Mouse (Mus musculus) heart, adult 11 months (tissue): ENCODE data around the gene Zfpm1.
"Not testable (repeated sequence)": the region's sequence is repeated elsewhere in the genome, so short reads cannot be mapped to it uniquely, and the experiment has no call there.

ENCODE experiments used
- DNase-seq: peaks from one replicate; pipeline ENCODE4 v3.0.0; 2022

Gene Zfpm1

DNA sequence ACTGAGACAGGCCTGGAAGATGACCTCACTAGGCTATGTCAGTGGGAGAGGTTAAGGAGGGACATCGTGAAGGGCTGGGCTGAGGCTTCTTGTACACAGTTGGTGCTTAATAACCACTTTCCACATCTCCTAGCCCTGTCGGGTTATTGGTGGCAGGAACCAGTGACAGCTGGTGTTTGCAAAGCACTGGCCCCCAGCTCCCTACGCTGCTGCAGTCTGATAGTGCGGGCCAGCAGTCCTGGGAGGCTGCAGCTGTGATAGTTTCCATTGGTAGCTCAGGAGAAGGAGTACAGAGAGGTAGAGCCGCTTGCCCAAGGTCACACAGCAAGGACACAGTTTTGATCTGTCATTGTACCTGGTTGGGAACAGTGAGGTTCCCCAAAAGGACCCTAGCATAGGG is 19.9 kb downstream of the Zfpm1 start:
- DNase-seq = no peak

DNA sequence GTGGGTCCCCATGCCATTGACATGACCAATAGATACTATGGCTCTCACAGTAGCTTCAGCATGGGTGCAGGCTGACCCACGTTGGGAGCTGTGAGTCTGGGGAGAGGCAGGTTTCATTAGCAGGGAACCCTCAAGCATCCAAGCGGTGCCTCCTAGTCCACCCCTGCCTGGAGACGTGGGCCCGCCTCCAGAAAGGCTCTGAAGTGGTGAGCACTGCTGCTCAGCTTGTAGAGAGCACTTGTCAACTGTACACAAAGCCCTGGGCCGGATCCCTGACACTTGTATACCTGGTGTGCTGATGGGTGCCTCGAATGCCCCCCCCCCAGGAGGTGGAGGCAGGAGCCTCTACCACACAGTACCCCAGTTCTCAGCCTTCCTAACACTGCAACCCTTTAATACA is 21.5 kb downstream of the Zfpm1 start:
- no peak for DNase-seq

DNA sequence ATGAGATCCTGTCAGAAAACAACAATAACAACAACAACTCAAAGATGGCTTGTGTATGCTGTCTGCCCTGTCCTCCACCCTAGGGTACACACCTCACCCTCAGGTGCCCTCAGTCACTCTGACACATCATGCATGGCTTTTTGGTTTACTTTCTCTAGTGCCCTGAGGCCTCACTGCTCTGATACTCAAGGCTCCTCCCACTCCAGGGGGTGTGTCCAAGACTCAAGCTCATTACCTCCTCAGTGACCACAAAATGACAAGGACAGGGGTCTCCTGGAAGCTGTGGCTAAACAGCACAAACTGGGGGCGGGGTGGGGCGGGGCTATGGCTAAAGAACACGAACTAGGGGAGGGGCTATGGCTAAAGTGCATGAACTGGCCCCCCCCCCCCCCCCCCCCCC is 22.1 kb downstream of the Zfpm1 start:
- no peak for DNase-seq

DNA sequence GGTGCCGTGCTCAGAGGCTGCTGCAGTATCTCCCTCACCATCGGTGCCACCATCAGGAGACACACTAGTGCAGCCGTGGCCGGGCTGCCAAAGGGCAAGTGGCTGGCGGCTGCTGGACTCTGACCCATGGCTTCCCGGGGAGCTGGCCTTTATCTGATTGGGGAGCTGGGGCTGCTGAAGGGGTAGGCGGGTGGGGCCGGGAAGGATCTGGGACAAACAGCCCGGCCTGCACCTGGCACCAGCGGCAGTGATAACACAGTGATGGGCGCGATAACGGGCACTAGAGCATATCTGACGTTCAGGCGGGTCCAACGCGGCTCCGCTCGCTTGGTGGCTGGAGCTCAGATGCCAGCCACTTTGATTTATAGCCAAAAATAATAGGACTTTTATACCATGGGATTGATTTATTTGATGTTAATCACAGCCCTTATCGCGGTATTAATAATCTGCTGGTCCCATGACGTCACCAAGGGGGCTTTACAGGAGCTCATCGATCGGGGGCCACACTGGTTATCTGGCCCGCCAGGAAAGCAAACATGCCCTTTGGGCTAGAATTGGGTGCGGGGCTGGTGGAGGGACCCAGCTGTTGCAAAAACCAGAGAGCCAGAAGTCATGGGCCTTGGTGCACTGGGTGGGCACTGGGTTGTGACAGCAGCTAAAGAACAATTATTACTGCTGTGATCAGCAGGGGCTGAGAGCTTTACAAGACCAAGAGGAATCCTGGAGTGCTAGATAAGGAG is 24.9 kb downstream of the Zfpm1 start:
- DNase-seq = no peak

DNA sequence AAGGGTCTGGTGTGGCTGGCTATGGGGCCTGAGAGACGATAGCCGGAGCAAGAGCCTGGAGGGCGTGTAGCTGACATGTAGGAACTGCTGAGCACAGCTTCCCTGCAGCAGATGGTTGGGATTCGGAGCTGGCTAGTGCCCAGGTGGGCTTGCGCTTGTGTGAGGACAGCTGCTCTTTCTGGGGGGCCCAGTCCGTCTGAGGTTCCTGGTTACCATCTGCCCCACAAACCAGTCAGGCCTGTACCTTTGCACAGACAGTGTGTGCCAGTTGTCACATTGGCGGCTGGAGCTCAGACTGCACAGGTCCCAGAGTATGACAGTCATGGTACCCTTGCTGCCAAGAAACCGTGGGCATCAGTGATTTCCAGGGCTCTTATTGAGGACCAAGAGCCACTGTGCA is 25.9 kb downstream of the Zfpm1 start:
- DNase-seq = no peak

DNA sequence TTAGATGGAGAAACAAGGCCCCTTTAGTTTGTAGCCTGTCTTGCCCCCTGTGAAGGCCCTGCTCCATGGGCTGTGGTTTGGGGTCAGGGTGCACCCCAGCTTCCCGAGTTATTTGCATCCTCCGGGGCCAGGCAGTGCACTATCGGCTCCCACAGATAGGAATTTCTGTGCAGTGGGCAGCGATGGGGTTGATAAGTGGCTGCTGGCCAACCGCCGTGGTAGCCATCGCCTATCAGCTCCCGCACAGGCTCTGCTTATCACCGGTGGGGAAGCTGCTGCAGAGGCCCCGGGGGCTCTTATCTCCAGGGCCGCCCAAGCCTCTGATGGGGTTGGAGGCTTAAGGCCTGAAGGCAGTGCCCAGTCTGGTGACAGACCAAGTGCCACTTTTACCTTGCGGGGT is 27.3 kb downstream of the Zfpm1 start:
- no peak for DNase-seq

DNA sequence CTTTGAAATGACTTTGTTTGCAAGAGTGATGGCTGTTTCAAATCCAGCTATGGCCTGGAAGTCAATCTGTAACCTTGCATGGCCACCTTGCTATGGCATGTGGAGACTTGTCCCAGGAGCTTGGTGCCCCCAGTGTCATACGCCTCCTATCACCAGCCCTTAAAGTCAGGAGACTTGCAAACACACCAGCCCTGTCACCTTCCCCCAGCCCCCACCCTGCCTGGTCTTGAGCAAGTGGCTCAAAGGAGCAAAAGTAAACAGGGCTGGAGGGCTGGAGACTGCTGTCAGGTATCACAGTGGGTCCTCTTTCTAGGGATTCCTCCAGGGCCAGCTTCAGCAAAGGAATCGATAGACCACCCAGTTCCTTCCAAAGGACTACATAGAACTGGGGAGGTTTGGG is 29.2 kb downstream of the Zfpm1 start:
- DNase-seq = no peak

GRCm38 (mm10) chr8:122312553-122312952 is 30.6 kb downstream of the Zfpm1 start:
- peak; percentile 95 for DNase-seq

GRCm38 (mm10) chr8:122313310-122313709 is 31.4 kb downstream of the Zfpm1 start:
- no peak for DNase-seq

DNA sequence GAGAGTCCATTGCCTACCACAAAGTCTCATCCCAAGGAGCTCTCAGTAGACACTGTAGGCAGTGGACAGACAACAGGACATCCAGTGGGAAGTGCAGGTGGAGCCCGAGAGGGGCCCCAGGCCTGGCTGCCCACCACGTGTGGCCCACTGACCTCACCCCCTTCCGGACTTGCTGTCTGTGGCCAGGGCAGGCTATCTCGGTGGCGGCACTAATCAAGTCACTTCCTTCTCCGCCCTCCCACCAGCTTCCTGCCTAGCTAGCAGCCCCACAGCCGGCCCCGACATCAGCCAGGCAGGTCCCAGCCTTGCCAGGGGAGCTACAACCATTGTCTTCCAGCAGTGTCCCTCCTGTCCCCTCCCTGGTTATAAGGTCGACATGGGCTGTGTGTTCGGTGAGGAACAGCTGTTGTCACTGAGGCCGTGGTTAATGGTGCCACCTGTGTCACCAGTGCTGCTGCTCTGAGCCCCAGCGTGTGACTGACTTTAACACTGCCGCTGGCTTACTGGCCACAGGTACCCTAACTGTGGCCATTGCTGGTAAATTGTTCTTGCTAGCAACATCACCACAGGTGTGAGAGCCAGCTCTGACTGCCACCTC is 33.1 kb downstream of the Zfpm1 start:
- peak; percentile 98 for DNase-seq

DNA sequence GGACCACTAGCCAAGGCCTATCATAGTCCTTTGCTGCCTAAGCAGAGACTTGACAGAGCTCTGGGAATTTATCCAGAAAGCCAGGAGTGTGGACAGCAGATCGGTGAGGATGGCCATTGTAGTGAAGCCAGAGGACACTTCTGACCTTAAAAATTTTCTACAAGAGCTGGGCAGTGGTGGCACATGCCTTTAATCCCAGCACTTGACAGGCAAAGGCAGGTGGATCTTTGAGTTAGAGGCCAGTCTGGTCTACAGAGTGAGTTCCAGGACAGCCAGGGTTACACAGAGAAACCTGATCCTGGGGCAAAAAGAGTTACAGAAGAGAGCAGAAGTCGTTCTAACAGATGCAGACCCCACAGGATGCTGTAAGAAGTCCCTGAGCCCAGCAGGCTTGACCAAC is 34.5 kb downstream of the Zfpm1 start:
- DNase-seq = no peak

DNA sequence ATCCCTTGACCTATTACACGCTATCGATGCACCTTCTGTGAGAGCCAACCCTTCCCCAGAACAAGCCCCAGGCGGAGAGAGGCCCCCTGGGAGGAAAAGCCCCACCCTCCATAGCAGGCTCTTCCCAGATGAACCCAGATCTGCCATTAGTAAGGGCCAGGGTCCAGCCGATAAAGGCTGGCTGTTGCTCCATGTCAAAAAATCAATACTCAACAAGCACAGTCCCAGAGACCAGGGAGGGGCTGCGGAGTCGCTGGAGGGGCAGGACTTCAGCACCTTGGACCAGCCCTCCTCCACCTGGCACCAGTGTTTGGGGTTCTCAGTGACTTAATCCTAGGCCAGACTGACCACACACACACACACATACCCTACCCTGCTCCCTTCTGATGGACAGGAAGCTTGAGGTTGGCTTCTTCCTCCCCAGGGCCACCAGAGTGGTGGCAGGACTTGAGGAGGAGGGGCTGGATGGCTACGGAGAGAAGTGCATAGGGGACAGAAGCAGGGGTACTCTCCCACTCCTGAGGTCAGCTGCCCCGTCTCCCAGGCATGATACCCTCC is 36.1 kb downstream of the Zfpm1 start:
- no peak for DNase-seq

DNA sequence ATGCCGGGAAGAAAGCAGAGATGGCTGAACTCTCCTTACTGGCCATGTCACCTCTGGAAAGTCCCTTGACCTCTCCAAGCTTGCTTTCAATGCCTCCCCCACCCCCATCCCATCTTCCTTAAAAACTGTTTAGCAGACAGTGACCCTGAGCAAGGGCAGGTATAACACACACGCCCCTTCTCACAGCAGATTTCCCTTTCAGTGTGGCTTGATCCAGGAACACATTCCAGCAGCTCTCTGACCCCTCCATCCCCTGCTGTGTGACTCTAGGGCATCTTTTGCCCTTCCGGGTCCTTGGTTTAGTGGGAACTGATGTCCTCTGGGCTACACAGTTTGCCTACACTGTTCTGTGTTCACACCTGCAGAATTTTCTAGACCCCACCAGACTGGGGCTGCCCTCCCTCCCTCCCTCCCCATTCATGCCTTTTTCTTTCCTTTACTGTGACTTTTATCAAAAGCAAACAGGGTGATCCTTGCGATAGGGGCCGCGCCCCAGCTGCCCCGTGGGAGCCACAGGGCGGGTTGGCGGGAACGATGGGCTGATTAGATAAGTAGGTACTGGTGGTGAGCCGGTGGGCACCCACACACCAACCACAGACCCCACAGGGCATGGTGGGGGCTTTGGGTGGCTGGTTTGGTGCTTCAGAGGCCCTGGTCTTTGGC is 37.2 kb downstream of the Zfpm1 start:
- no peak for DNase-seq

- no peak for DNase-seq
These were observed 37.8 kb downstream of the Zfpm1 start for GRCm38 (mm10) chr8:122319708-122320075.

- DNase-seq = no peak
These were observed 38.6 kb downstream of the Zfpm1 start for GRCm38 (mm10) chr8:122320541-122320940.

DNA sequence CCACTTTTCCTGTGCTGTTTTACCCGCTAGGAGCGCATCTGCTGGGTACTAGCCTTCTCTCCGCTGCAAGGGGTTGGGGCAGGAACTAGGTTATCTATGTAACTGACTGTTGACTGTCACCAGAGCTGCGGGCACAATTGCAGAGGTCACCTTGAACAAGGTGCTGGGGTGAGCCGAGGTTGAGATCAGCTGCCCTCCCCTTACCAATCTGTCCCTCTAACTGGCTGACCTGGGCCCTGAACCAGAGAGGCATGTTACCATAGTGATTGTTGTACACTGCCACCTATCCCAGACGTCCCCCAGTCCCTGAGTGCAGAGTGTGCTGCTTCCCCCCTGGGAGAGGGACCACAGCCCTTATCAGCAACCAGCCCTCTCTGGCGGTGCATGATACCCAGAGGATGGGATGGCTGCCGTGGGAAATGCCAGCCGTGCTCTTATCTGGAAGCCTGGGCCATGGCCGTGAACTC is 39.5 kb downstream of the Zfpm1 start:
- DNase-seq = no peak

- no peak for DNase-seq
These were observed 40.2 kb downstream of the Zfpm1 start for GRCm38 (mm10) chr8:122322126-122322525.

DNA sequence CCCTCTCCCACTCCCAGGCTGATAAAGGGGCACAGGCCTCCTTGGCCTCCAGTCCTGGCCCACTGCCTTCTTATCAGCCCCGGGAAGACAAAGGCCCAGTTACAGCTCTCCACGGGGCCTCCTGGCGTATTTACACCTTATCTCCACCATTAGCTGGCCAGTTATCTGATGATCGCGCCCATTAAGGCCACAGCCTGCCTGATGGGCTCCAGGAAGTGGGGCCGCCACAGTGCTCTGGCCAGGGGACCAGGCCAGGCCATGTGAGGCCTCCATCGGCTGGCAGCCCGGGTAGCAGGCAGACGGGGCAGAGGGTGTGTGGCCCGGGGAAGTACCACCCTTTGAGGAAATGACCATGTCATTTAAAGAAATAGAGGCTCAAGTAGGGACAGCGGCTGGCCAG is 40.9 kb downstream of the Zfpm1 start:
- no peak for DNase-seq

DNA sequence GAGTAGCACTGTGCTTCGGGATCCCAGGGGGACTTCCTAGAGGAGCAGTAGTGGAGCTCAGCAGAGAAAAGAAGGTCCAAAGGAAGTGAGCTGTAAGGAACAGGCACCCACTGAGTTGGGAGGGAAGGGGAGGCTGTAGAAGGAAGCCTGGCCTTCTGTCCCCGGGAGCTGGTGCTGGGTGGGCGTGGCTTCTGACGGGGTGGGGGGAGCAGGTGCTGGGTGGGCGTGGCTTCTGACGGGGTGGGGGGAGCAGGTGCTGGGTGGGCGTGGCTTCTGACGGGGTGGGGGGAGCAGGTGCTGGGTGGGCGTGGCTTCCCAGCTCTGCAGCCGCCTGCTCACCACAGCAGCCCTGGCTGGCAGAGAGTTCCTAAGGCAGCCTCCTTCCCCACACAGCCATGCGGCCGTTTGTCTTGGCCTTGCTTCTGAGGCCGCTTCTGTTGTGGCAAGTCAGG is 42.0 kb downstream of the Zfpm1 start:
- DNase-seq = not testable (repeated sequence)

DNA sequence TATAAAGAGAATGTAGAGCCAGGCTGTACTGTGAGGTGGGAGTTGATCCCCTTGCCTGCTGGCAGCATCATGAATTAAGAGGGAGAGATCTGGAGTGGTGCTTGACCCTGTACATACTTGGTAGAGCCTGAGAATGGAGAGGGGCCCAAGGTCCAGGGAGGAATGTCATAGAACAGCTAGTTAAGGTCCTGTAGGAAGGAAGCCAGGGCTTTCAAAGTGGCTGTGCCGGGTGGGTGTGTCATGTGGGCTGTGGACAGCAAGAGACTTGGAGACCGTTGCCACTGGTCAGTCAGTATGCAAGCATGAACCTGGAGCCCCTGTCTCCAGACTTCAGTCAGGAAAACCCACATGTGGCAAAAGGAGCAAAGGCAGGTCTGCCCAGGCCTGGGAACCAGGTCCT is 43.3 kb downstream of the Zfpm1 start:
- DNase-seq = no peak

DNA sequence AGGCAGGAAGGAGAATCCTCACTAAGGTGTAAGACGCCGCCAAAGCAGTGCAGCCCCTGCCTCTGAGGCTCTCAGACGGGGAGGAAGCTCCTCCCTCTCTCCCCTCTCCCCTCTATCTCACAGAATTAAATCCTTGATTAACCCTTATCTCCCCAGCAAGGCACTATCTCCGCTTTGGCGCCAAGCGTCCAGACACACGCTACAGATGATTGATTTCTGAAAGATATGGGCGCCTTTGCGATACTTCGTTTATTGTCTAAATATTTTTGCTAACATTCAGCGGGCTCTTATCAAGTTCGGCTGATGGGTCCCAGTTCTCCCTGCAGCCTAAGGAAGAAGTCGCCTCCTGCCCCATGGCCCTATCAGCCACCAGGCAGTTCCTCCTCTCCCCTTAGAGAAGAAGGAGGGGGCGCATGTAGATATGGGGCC is 44.2 kb downstream of the Zfpm1 start:
- DNase-seq = no peak

DNA sequence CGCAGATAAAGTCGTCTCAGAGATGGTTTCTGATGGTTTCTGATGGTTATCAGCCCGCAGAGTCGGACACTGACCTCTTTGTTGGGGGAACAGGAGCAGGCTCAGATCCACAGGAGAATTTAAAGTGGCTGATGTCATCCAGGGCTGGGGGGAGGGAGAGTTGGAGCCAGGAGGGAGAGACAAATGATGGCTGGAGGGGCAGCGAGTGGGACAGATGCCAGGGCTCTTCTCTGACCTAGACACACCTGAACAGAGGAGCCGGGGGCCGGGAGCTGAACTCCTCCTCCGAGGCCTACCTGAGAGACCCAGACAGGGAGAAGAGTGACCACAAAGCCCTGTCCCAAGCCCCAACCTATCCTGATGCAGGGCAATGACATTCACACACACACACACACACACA is 47.1 kb downstream of the Zfpm1 start:
- DNase-seq = no peak

DNA sequence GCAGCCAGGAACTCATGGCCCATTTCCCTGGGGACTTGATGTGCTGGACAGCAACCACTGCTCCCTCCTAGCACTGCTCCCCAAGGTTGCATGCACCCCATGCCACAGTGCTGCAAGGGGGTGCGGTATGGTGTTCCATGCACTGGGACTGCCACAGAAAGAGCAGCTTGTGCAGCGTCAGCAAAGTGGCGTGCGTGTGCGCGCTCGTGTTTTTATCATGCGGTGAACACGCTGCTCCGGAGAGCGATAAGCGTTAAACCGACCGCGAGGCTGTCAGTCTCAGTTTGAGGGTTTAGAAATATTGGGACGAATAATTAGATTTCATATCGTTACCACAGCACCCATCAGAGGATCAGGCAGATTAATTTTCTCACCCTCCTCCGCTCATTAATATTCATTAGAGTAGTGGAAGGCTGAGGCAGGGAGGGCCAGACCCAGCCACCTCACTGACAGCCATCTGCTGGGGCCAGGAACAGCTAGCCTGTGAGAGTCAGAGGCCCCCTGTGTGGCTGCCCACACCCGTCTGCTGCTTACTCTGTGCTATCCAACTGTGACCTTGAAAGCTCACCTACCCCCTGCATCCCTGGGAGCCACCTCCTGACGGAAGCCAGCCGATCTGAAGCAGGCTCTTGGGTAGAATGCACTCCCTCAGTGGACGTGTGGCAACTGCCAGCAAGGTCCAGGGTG is 47.8 kb downstream of the Zfpm1 start:
- no peak for DNase-seq
